In the genomic region with DNA sequence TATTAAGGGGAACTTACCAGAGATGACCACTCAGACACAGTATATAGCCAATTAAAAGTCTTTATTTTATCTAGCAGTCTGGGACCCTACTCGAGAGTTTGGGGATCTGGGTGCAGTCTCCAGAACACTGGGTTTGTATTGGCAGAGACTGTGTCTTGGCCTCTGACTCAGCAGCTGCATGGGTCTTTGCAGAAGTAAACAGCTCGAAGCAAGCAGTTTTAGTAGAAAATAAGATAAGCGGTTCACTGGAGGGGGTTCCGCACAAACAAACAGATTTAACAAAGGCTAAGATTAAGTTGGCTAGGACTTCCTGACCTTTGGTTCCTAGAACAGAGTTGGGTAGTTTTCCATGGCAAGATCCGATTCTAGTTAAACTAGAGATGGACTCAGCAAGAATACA, we compare ENCODE assay signal across 19 mouse cellular contexts.
"Had no signal": no experiment of that assay in that cellular context is flagged by ENCODE, and none has a peak within 500 bp of the region (broad histone marks: within the 10 kb centered on the region; RNA-seq: fewer than 3 reads in every experiment).

No protein-coding gene starts in this region.

- H3K27ac ChIP-seq: heart, embryonic 10.5 days; hindbrain, embryonic 13.5 days; hindbrain, embryonic 15.5 days; hindbrain, postnatal 0 days; intestine, embryonic 15.5 days; kidney, postnatal 0 days; limb, embryonic 13.5 days; limb, embryonic 15.5 days; liver, embryonic 14.5 days had no signal

- H3K9me3 ChIP-seq: heart, embryonic 10.5 days; heart, embryonic 12.5 days; hindbrain, embryonic 13.5 days; hindbrain, embryonic 15.5 days; intestine, embryonic 15.5 days; limb, embryonic 13.5 days; limb, embryonic 15.5 days had no signal

- H3K36me3 ChIP-seq: heart, embryonic 10.5 days; heart, embryonic 12.5 days; hindbrain, embryonic 13.5 days; hindbrain, embryonic 15.5 days; intestine, embryonic 15.5 days; limb, embryonic 13.5 days; limb, embryonic 15.5 days had no signal

- H3K9ac ChIP-seq: heart, embryonic 12.5 days; hindbrain, embryonic 13.5 days; hindbrain, embryonic 15.5 days; intestine, embryonic 15.5 days; limb, embryonic 13.5 days; limb, embryonic 15.5 days; liver, embryonic 14.5 days had no signal

- H3K4me1 ChIP-seq: heart, embryonic 10.5 days; heart, embryonic 12.5 days; hindbrain, embryonic 13.5 days; hindbrain, embryonic 15.5 days; intestine, embryonic 15.5 days; limb, embryonic 13.5 days; limb, embryonic 15.5 days had no signal

- H3K27me3 ChIP-seq: heart, embryonic 12.5 days; hindbrain, embryonic 13.5 days; hindbrain, embryonic 15.5 days; intestine, embryonic 15.5 days; limb, embryonic 13.5 days; limb, embryonic 15.5 days had no signal

- H3K4me3 ChIP-seq: heart, embryonic 10.5 days; heart, embryonic 12.5 days; hindbrain, embryonic 13.5 days; hindbrain, embryonic 15.5 days; intestine, embryonic 15.5 days; limb, embryonic 13.5 days; limb, embryonic 15.5 days had no signal

- ATAC-seq: hindbrain, postnatal 0 days; intestine, embryonic 15.5 days had no signal

- H3K4me2 ChIP-seq: heart, embryonic 12.5 days; hindbrain, embryonic 13.5 days; hindbrain, embryonic 15.5 days; intestine, embryonic 15.5 days; limb, embryonic 13.5 days; limb, embryonic 15.5 days; liver, embryonic 11.5 days had no signal

- DNase-seq: gastrocnemius, postnatal 14 days; gastrocnemius, postnatal 36 days; heart, postnatal 10 days; kidney, adult 11 months; kidney, postnatal 14 days; layer of hippocampus, adult 9-11 months; layer of hippocampus, postnatal 36 days; left cerebral cortex, postnatal 4 days had no signal
